Mouse (Mus musculus) kidney, embryonic 14.5 days (tissue): ENCODE data around the gene Phactr3. TPM values are rescaled to one million over a fixed set of nuclear protein-coding genes. Genes with fewer than 3 reads are reported as not detected.

Experiments used
- ATAC-seq: fragments of 200-750 bp; cut with Nextera tagmentation; 2 replicates; pipeline ENCODE4 v1.8.0; 2017; ENCODE audit warnings: moderate number of reproducible peaks, mild to moderate bottlenecking, moderate TSS enrichment, moderate library complexity; ENCODE audit not compliant: low FRiP score, low TSS enrichment
- H3K27ac ChIP-seq: fragments of 300-500 bp; sonication (generic); 2 replicates; pipeline ENCODE4 v1.5.1; 2014; ENCODE audit warnings: low read depth, mild to moderate bottlenecking, low read length, moderate library complexity, mixed read lengths
- H3K27me3 ChIP-seq: fragments of 300-500 bp; sonication (generic); 2 replicates; pipeline ENCODE4 v1.6.1; 2014; ENCODE audit warnings: mild to moderate bottlenecking, low read length; ENCODE audit not compliant: control insufficient read depth, insufficient read depth
- H3K36me3 ChIP-seq: fragments of 300-500 bp; sonication (generic); 2 replicates; pipeline ENCODE4 v1.6.1; 2014; ENCODE audit warnings: low read length, mixed read lengths; ENCODE audit not compliant: control insufficient read depth, insufficient read depth
- H3K4me1 ChIP-seq: fragments of 300-500 bp; sonication (generic); 2 replicates; pipeline ENCODE4 v1.6.1; 2014; ENCODE audit warnings: low read length, mixed read lengths; ENCODE audit not compliant: control insufficient read depth, insufficient read depth
- H3K4me2 ChIP-seq: fragments of 300-500 bp; sonication (generic); replicated peaks from 2 replicates; pipeline ENCODE4 v1.6.1; 2014; ENCODE audit warnings: low read depth, mild to moderate bottlenecking, low read length
- H3K4me3 ChIP-seq: fragments of 300-500 bp; sonication (generic); 2 replicates; pipeline ENCODE4 v1.5.1; 2014; ENCODE audit warnings: mild to moderate bottlenecking, low read length
- H3K9ac ChIP-seq: fragments of 300-500 bp; sonication (generic); 2 replicates; pipeline ENCODE4 v1.6.1; 2014; ENCODE audit warnings: low read depth, mild to moderate bottlenecking, low read length, moderate library complexity
- H3K9me3 ChIP-seq: fragments of 300-500 bp; sonication (generic); 2 replicates; pipeline ENCODE4 v1.6.1; 2016; ENCODE audit warnings: low read length; ENCODE audit not compliant: control insufficient read depth
- WGBS: fragments of 180-500 bp; shearing (Covaris S2); extraction: QIAGEN DNeasy Blood & Tissue Kit; methylation state at CpG from one replicate; pipeline ENCODE4 v1.1.7; 2014; 5-methylcytosine and 5-hydroxymethylcytosine counted together
- polyA plus RNA-seq: library from polyadenylated mRNA; unstranded; fragments of >200 nt; fragmentation: Nextera tagmentation; extraction: Ambion mirVana; gene quantifications from 2 replicates; pipeline ENCODE4 v1.2.1, GENCODE M21; 2014

Phactr3 gene
- polyA plus RNA-seq, 1 experiment from 2014 or later = 0.95 TPM

- no peaks in the 10 kb centered on the region for H3K27me3 ChIP-seq
- H3K9ac ChIP-seq = no peak overlapping the region
- no peaks in the 10 kb centered on the region for H3K9me3 ChIP-seq
- ATAC-seq = no peak
- H3K4me1 ChIP-seq = no peaks in the 10 kb centered on the region
- H3K36me3 ChIP-seq = no peaks in the 10 kb centered on the region
- H3K4me2 ChIP-seq = no peak overlapping the region
- H3K4me3 ChIP-seq = no peak overlapping the region
- 47% methylated on average over 2 of the region's 2 CpGs for WGBS
- no peak overlapping the region for H3K27ac ChIP-seq
These were observed 74.7 kb downstream of the Phactr3 start for GRCm38 (mm10) chr2:178193445-178193844.

DNA sequence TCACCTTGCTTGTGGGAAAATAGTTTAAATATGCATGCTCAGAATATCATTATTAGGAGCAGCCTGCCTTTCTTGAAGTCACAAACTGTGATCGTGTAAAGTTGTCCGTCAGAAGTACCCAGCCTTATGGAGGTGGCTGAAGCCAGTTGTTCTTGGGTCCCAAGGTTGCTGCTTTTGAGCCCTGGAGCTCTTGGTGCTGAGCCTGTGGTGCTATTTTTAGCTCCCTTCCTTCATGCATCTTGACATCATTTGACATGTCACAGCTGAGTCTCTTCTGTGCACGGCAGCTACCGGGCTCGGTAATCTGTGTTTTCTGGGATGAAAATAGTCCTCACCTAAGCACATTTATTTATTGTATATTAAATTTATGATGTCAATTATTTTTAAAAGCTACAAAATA lies 76.1 kb downstream of the Phactr3 start:
- no peak for ATAC-seq
- H3K4me1 ChIP-seq = no peaks in the 10 kb centered on the region
- WGBS = 51% methylated on average over 5 of the region's 5 CpGs

DNA sequence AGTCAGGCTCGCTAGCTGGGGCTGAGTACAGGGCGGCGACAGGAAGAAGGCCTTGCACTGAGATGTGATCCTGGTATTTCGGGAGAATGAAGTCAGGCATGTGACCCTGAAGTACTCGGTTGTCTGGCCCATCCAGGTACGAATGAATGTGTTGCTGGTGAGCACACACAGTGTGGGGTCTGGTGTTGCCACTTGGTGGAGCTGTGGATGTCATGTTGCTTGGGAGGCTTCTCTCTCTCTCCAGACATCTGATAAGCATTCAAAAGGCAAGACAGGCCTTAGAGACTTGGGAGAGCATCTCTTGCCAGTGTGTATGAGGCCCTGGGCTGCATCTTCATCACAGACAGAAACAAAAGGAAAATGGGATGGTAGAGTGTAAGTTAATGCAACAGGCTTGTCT lies 77.3 kb downstream of the Phactr3 start:
- H3K27me3 ChIP-seq = no peaks in the 10 kb centered on the region
- H3K4me3 ChIP-seq = no peak overlapping the region
- no peak overlapping the region for H3K4me2 ChIP-seq
- no peak overlapping the region for H3K27ac ChIP-seq
- H3K36me3 ChIP-seq = no peaks in the 10 kb centered on the region
- no peak overlapping the region for H3K9ac ChIP-seq
- 86% methylated on average over 6 of the region's 6 CpGs for WGBS
- no peak for ATAC-seq
- no peaks in the 10 kb centered on the region for H3K9me3 ChIP-seq
- H3K4me1 ChIP-seq = no peaks in the 10 kb centered on the region

More for the DNA sequence above, 76.1 kb downstream of the Phactr3 start:
- Histone ChIP-seq H3K9me3 (no peaks in the 10 kb centered on the region), H3K27me3 (no peaks in the 10 kb centered on the region), H3K36me3 (no peaks in the 10 kb centered on the region), H3K4me2 (no peak overlapping the region), H3K9ac (no peak overlapping the region), H3K27ac (no peak overlapping the region), H3K4me3 (no peak overlapping the region)

DNA sequence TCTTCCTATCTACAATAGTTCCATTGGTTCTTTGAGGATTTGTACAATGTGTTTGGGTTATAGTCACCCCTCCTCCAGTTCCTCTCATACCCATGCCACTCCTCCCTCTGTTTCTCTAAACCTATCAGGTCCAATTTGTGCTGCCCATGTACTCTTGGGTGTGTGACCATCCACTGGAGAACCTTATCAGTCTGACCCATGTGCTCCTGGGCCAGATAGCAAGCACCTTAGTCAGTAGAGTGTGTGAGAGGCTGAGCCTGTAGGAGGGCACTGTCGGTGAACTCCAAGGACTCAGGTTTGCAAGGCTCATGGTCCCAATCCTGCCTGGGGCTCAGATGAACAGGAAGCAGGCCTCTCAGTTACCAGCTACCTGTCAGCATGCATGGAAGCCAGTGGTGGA lies 78.8 kb downstream of the Phactr3 start:
- H3K36me3 ChIP-seq = no peaks in the 10 kb centered on the region
- no peaks in the 10 kb centered on the region for H3K27me3 ChIP-seq
- no peaks in the 10 kb centered on the region for H3K4me1 ChIP-seq
- no peaks in the 10 kb centered on the region for H3K9me3 ChIP-seq
- no peak overlapping the region for H3K4me3 ChIP-seq
- WGBS = 65% methylated on average over 1 of the region's 1 CpGs
- H3K9ac ChIP-seq = no peak overlapping the region
- H3K27ac ChIP-seq = no peak overlapping the region
- no peak for ATAC-seq
- no peak overlapping the region for H3K4me2 ChIP-seq

DNA sequence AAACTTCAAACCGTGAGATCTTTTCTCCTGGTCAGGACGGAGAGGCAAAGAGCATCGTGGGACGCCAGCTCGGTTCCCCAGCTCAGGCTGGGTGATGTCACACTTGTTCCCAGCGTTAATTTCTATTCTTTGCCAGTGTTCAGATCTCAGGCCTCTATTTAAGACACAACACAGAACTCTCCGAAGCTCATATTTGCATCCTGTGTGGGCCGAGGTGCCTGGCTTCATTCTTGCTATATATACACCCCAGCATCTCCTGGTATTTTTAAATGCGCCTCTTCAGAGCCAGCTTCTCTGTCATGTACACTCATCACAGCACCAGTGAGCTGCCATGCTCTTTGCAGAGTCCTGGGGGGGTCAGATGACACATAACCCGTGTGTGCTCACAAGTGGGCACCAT lies 85.7 kb downstream of the Phactr3 start:
- 82% methylated on average over 10 of the region's 10 CpGs for WGBS
- Histone ChIP-seq H3K4me2 (no peak overlapping the region), H3K27ac (no peak overlapping the region), H3K9me3 (no peaks in the 10 kb centered on the region), H3K9ac (no peak overlapping the region), H3K27me3 (no peaks in the 10 kb centered on the region), H3K4me3 (no peak overlapping the region), H3K36me3 (no peaks in the 10 kb centered on the region), H3K4me1 (no peaks in the 10 kb centered on the region)
- ATAC-seq = no peak

GRCm38 (mm10) chr2:178208186-178208600 lies 89.4 kb downstream of the Phactr3 start:
- H3K27me3 ChIP-seq = no peaks in the 10 kb centered on the region
- H3K4me1 ChIP-seq = no peaks in the 10 kb centered on the region
- no peaks in the 10 kb centered on the region for H3K9me3 ChIP-seq
- no peak overlapping the region for H3K4me3 ChIP-seq
- H3K27ac ChIP-seq = no peak overlapping the region
- no peak overlapping the region for H3K4me2 ChIP-seq
- H3K36me3 ChIP-seq = no peaks in the 10 kb centered on the region
- WGBS = 53% methylated on average over 5 of the region's 5 CpGs
- no peak overlapping the region for H3K9ac ChIP-seq
- no peak for ATAC-seq

DNA sequence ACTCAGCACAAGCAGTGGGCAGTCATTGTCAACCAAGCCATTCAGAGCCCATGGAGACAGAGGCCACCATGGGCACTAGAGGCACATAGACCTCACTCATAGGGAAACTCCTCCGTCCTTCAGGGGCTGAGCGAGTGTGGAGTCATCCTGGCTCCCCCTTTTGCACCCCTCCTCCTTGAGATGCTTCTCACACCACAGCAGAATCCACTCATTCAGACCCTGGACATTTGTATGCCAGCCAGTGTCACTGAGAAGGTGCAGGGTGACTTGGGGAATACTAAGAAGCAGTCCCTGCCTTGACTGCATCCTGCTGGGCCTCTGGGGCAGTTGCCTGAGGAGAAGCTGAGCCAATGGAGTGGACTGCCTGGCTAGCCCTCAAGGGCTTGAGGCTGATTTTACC lies 95.1 kb downstream of the Phactr3 start:
- Histone ChIP-seq H3K4me1 (no peaks in the 10 kb centered on the region), H3K27ac (no peak overlapping the region), H3K9ac (no peak overlapping the region), H3K4me3 (no peak overlapping the region), H3K27me3 (no peaks in the 10 kb centered on the region), H3K9me3 (no peaks in the 10 kb centered on the region), H3K4me2 (no peak overlapping the region), H3K36me3 (no peaks in the 10 kb centered on the region)
- 89% methylated on average over 2 of the region's 2 CpGs for WGBS
- no peak for ATAC-seq

DNA sequence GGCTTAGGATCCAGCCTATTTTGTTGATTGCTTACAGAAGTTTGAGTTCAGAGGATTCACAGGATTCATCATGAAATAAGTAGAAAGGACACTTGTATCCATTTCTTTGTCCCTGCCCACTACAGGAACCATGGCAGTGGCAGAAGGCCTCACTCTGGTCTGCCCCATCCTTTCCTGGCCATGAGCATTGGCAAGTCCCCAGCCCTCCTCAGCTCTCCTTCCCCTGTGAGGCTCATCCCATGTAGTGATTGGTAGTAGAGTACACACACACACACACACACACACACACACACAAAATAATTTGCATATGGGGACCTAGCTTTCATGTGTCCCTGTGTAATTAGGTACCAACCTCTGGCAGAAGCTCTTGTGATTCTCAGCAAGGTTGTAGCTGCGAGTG lies 95.8 kb downstream of the Phactr3 start:
- Histone ChIP-seq H3K4me1 (no peaks in the 10 kb centered on the region), H3K9ac (no peak overlapping the region), H3K9me3 (no peaks in the 10 kb centered on the region), H3K4me2 (no peak overlapping the region), H3K27ac (no peak overlapping the region), H3K27me3 (no peaks in the 10 kb centered on the region), H3K4me3 (no peak overlapping the region), H3K36me3 (no peaks in the 10 kb centered on the region)
- ATAC-seq = no peak
- 79% methylated on average over 1 of the region's 1 CpGs for WGBS

GRCm38 (mm10) chr2:178218461-178218860 lies 99.7 kb downstream of the Phactr3 start:
- no peaks in the 10 kb centered on the region for H3K4me1 ChIP-seq

More at GRCm38 (mm10) chr2:178218461-178218860, 99.7 kb downstream of the Phactr3 start:
- H3K36me3 ChIP-seq = no peaks in the 10 kb centered on the region
- H3K27me3 ChIP-seq = no peaks in the 10 kb centered on the region
- ATAC-seq = no peak
- H3K4me3 ChIP-seq = no peak overlapping the region
- no peak overlapping the region for H3K9ac ChIP-seq
- 67% methylated on average over 4 of the region's 4 CpGs for WGBS
- no peak overlapping the region for H3K4me2 ChIP-seq
- no peaks in the 10 kb centered on the region for H3K9me3 ChIP-seq
- H3K27ac ChIP-seq = no peak overlapping the region
